Mouse (Mus musculus) kidney, postnatal 14 days (tissue): ENCODE measurements around the gene Gm3453.
A peak's percentile ranks its signal among the peaks of the same experiment; 100 is the strongest.
"Not testable (repeated sequence)": the region's sequence is repeated elsewhere in the genome, so short reads cannot be mapped to it uniquely, and the experiment has no call there.

Experiments
- DNase-seq: peaks from one replicate; pipeline ENCODE4 v3.0.0; 2022; ENCODE audit warnings: mixed read lengths

Gm3453 gene

DNA sequence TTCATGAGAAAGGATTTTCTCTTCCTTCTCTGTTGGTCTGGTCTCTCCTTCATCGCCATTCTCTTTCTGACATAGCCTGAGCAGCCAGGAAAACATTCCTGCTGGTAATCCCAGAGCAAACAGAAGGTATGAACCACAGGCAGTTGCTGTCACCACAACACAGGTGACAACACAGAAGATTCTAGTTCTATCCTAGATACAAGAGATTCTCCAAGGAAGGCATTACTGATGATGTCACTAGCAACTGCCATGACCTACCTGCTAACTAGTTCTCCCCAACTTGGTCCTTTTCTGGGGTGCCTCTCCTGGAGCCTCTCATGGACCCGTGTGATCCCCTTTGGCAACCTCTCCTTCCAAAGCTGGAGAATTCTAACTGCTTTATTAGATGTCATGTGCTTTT, at the start of gene Gm3453:
Gene Gm3453 (minus strand): TSS at position 101 of the 400 bp plus-strand sequence.
- not testable (repeated sequence) for DNase-seq

DNA sequence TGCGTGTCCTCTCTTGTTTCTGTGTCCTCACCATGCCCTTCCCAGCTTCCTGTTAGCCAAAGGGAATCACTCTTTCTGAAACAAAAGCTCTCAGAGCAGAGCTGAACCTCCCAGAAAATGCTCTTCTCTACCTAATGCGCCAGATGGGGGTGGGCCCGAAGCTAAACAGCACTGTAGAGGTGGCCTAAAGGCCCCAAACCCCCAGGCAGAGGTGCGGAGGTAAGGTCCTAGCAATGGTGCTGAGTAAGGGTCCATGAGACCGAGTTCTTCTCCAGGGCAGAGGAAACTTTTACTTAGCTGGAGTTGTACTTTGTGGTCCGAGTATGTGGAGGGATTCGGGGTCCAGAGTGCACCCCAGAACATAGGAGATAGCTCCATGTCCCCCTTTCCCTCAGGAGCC, 8.2 kb upstream of the Gm3453 start:
- DNase-seq = peak; percentile 9

DNA sequence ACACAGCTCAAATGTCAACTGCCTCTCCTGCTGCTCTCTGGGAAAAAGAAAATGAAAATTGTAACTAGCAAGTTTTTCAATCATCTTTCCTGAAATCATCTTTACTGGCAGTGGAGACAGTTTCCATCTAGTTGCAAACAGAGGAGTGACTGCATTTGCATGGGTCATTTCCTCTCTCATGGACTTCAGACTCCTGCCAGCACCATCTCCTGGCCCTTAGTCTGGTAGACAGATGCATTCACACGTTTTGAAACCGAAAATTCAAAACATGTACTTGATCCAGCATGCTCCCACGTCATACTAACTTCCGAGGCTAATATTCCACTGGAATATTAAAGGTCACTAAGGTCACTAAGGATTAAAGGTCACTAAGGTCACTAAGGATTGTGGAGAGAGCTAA, 16.5 kb downstream of the Gm3453 start:
- DNase-seq = peak; percentile 4

DNA sequence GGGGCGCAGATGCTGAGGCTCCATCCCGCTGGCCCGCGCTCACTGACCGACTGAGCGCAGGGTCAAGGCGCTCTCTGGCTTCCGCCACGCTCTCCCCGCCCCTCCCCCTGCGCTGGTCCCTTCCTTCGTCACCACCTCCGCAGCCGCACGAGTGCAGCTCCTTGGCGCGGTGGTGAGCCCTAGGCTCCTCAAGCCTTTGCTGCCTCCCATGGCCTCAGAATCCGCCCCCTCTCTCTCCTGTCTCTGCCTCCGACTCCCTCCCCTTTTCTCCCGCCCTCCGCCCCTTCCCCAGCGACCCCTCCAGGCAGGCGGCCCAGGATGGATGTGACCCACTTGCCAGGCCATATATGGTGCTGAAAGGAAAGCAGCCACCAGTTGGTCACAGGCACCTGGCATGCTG, 17.3 kb downstream of the Gm3453 start, which contains the start of gene Gm3248:
Gene Gm3248 (minus strand): TSS at position 111 of the 400 bp plus-strand sequence.
- DNase-seq = peak; percentile 34

DNA sequence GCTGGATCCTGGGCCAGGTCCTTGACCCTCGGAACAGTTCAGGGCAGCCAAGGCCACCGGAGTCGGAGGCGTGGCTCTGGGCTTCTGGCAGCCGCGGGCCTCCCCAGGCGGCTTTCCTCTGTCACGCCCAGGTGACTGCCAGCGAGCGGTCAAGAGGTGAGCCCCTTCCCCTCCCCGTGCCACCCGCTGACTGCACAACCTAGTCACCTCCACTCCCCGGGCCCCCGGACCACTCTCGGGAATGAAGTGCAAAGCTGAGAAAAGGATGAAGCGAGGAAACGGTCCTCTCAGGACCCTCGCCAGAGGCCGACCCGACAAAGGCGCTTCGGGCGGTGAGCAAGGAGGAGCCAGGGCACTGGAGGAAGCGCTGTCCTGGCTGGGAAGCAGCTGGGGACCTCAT, 17.8 kb downstream of the Gm3453 start:
- DNase-seq = peak; percentile 10

DNA sequence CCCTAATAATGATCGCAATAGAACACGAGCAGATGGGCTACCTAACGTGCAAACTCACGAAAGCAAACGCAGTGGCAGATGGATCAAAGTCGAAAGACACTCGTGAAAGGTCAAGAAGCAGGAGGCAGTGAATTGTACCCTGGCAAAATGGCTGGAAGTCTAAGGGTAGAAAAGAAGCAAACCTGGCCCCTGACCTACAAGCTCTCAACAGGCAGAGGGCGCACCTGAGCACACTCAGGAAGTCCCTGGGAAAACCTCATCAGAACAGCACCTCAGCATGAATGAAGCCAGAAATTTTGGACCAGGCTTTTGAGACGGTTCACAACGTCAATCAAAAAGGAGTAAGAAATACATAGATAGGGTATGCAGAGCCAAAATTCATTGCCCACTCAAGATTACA, 18.5 kb downstream of the Gm3453 start:
- peak; percentile 1 for DNase-seq

DNA sequence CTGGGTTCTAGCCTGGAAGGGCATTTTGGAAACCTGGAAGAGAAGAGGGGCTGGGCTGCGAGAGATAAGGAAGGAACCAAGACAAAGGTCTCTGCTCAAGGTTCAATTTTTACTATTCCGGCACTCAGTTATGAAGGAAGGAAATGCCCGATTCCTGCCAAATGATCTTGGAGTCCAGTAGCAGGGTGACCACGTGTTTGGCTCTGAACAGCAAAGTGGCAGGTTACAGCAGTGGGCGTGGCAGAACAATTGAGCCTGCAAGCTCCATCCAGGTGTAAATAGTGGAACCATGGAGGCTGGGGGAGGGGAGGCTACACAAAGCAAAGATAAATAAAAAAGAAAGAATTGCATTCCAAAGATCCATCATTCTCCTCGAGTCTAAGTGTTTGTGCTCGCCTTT, 55.7 kb downstream of the Gm3453 start:
- not testable (repeated sequence) for DNase-seq
